Mouse (Mus musculus): Measurements from ENCODE around the gene Olfr20.
"Not testable (repeated sequence)": the region's sequence is repeated elsewhere in the genome, so short reads cannot be mapped to it uniquely, and the experiment has no call there.

The Olfr20 gene

DNA sequence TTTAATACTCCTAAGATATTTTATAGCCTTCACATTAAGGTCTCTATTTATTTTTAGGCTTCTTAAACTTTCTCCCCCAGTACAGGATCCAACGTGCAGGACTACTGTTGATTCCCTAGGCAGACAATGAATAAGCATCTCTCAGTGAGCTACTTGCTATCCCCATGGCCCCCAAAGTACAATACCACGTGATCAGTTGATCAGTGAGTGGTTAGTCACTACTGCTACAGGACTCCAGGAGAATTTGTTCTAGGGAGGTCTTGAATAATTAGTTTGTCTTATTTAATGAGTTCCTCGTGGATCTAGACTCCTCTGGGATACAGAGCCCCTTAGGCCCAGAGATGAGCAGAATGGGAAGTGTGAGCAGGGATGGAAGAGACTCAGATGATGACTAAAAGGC is at the start of gene Olfr20:
Gene Olfr20, plus strand, starts transcription at position 301 of the 400 bp plus-strand sequence.
- DNase-seq (ENCODE audit: low spot score in 2 of 2): no peak

DNA sequence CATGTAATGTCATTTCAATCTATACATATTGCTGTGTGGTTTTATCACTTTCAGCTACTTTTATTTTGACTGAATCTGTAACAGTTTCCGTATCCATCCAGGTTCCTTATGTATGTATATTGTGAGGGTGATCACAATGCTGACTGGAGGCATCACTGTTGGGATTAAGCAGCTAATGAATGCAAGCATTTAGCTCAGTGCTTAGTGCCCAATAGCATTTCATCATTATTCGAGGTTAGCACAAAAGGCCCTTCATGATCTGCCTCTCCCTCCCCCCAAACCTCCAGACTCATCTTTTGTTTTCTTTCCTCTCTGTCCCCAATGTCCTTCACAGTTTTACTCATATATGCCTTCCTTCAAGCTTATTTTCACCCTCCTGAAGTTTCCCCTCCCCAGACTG is 47.5 kb upstream of the Olfr20 start:
- DNase-seq (ENCODE audit: low spot score in 2 of 2): no peak

DNA sequence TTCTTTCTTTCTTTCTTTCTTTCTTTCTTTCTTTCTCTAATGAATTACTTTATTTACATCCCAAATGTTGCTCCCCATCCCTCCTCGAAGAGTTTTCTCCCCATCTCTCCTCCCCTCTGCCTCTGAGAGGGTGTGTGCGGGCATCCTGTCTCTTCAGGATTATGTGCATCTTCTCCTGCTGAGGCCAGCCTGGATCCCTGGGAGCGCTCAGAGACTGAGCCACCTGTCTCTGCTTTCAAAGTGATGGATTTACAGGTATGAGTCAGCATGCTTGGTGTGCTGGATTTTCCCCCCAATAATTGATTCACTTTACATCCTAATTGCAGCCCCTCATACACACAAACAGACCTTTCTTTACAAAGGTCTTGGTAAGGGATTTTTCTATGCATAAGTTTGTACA is 34.6 kb upstream of the Olfr20 start:
- DNase-seq (ENCODE audit: low spot score in 2 of 2): no peak

DNA sequence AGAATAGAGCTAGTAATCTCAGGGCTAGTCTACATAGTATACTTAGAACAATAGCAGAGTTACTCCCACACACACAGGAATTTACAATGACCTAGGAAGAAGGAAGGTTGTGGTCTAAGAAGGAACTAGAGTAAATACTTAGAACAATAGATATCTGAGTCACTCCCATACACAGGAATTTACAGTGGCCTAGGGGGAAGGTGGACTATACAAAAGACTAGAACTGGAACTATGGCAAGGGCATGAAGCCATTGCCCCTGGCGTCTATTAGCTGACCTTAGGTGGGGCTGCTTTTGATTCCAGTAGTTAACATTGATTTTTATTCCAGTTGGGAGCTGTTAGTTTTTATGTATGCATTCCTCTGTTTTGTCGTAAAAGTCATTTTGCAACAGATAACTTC is 32.0 kb upstream of the Olfr20 start:
- not testable (repeated sequence) for DNase-seq (ENCODE audit: low spot score in 2 of 2)

DNA sequence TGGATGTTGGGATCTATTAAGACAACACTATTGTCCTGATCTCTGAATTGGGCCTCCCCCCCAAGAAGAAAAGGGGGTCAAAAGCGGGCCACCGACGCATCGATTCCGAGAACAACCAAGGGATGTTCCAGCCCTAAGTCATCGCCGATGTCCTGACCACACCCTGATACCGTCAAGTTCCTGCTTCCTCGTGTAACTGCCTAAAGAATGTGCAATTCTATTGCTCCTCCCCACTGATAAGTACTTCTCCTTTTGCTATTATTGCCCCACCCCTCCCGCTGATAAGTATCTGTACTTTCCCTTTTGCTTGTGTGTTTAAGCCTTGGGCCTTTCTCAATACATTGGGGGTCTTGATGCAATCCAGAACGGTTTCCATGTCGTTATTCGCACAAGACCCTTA is 29.5 kb upstream of the Olfr20 start:
- not testable (repeated sequence) for DNase-seq (ENCODE audit: low spot score in 2 of 2)

DNA sequence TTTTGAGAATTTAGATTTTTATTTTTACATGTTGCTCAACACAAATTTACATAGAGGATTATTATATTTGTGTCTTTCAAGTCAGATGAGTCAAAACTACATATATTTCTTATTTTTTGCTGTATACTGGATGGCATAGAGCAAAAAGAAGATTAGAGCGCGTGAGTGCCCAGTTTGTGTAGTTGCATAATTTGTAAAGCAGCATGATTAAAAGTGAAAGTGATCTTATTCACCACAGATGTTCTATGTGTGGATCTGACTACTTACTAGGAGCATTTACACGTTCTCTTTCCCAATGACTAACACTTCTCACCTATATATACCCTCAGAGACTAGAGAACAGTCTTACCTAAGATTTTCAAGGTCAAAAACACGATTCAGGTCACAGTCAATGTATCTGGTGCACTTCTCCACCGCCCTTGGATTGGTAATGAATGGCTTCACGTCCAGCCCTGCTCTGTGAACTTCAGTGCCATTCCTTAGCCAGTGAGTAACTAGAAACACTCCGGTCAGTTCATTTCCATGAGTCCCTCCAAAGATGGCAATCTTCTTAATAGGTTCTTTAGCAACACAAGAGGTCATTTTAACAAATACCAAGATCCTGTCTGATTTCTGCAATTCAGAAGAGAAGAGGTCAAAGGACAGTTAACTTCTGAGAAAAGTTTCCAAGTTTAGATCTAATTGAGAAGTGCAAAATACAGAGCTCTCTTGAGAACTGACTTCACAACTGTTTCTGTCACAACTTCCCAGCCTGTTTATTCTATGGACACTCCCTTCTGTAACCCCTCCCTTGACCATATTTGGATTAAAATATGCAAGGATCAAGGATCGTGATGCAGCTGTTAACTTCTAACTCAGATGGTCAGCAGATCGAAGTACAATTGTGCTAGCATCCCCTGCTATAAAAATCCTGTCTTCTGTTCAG is 26.4 kb upstream of the Olfr20 start:
- DNase-seq (ENCODE audit: low spot score in 2 of 2): no peak

DNA sequence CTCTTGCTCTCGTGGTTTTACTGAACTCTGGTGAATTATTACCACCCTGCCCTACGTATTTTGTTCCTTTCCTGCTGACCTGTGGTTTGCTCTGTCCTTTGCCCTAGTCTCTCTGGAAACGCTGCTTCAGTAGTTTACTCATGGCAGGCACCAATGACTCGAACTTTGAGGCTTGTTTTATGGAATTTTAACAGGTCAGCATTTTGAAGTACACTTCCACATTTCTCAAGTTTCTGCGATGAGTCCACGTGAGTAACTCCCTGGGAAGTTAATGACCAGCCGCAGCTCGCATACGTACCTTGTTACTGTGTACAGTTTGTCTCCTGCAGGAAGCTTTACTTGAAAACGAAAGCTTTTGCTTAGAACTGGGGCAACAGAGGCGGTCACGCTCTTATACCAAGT is 24.1 kb upstream of the Olfr20 start:
- no peak for DNase-seq (ENCODE audit: low spot score in 2 of 2)

DNA sequence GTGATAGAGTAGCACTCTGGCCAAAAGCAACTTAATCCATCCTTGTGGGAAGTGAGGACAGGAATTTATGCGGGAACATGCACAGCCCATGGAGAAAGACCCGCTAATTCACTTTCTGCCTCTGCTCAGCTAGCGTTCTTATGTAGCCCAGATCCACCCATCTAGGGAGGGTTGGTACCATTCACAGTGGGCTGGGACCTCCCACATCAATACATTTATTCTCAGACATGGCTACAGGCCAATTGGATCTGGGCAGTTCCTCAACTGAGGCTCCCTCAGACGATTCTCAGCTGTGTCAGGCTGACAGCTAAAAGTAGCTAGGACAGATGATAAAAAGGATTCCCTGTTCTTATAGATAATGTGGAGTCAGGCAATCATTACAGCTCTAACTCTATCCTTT is 23.2 kb upstream of the Olfr20 start:
- DNase-seq (ENCODE audit: low spot score in 2 of 2): no peak

DNA sequence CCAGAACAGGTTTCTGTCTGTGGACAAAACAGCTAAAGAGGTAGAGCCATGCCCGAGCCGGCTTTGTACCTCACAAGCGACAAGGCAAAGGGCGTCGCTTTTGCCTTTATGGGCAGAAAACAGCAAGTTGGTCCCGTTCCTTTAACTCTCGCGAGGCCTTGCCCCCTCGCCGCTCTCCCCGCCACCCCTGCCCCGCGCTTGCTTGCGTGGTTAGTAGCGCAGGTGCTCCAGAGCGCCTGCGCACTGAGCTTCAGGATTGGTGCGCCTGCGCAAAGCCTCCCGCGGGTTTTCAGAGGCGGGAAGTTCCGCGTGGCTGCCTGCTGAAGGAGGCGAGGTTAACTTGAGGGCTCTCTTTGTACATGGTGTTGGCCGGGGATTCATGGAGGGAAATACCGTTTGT is 21.1 kb upstream of the Olfr20 start, which contains the start of the genes Aspa, Gm49340 and Spata22:
Gene Aspa, minus strand, starts transcription at position 155 of the 400 bp plus-strand sequence.
Gene Gm49340, plus strand, starts transcription at position 300 of the 400 bp plus-strand sequence.
Gene Spata22, plus strand, starts transcription at position 300 of the 400 bp plus-strand sequence.
- DNase-seq (ENCODE audit: low spot score in 2 of 2): no peak

DNA sequence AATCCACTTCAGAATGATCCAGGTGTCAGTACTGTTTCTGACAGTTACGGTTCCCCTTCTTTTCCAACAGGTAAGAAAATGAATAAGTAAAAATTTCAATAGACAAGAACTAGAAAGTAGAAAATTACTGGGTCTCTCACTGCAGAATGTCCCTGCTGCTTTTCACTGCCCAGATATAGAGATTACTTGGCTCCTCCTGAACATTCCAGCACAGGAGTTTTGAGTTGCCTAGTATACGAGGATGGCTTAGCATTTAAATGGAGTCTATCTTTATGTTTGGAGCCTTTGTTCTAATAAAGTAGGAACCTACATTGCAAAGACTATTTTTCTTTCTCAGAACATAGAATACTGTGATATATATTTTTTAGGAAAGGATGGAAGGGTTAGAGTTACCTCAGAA is 17.2 kb upstream of the Olfr20 start:
- DNase-seq (ENCODE audit: low spot score in 2 of 2): no peak

DNA sequence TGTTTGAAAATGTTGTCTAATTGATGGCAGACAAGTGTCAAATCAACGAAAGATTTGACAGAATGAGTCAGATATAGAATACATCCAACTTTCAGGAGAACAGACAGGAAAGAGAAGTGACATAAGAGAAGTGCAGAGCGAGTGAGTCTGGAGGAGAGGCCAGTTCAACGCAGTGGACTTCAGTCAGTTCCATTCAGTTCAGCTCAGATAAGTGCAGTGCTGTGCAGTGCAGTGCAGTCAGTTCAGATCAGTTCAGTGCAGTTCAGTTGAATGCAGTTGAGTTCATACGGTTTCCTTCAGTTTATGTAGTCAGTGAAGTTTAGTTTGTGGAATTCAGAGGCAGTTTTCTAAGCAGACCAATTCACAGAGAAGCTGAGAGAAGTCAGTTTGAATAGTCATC is 13.7 kb upstream of the Olfr20 start:
- DNase-seq (ENCODE audit: low spot score in 2 of 2): no peak

DNA sequence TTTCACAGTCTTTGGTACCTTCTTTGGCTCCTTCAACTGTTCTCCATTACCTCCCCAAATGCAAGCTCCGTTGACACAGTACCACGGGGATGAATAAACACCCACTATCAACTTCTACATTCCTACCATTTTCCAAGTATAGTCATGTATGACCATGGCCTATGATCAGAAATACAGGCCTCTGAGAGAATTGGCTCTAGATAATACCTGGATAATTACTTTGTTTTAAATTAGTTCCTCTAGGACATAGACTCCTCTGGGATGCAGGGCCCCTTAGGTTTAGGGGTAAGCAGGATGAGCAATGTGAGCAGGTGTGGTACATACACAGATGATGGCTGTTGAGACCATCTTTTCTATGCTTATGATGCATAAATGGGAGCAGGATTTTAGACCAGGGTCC is 20.4 kb downstream of the Olfr20 start, which contains the start of gene Olfr376:
Gene Olfr376, plus strand, starts transcription at position 301 of the 400 bp plus-strand sequence.
- no peak for DNase-seq (ENCODE audit: low spot score in 2 of 2)

DNA sequence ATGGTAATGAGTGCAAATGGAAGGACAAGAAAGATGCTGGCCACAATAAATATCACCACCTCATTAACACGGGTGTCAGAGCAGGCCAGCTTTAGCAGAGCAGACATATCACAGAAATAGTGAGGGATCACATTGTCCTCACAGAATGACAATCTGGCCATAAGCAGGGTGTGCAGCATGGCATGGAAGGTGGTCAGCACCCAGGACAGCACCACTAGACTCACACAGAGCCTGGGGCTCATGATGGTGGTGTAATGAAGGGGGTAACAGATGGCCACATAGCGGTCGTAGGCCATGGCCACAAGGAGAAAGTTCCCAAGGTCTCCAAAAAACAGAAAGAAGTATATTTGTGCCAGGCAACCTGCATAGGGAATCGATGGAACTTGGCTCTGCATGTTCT is 44.8 kb downstream of the Olfr20 start:
- DNase-seq (ENCODE audit: low spot score in 2 of 2): no peak

DNA sequence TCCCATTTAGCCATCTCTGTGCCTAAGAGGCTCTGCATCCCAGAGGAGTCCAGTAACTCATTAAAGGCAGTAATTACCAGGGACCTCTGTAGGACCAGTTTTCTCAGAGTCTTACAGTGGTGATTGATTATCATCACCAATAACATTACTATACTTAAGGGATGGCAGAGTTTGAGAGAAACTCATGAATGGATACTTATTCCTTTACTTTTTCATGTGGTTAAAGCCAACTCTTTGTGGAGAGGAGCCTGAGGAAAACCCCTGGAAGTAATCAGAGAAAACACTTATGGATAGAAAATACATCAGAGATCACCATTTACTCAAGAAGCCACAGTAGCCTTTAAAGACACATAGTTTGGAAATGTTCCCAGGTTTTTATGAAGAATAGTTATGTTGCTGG is 48.9 kb downstream of the Olfr20 start, which contains the start of gene Olfr1:
Gene Olfr1, minus strand, starts transcription at position 101 of the 400 bp plus-strand sequence.
- DNase-seq (ENCODE audit: low spot score in 2 of 2): no peak
